Mouse (Mus musculus) layer of hippocampus, adult 2 months (tissue): Measurements from ENCODE around the gene Phactr1. TPM values are rescaled to one million over a fixed set of nuclear protein-coding genes. Genes with fewer than 3 reads are reported as not detected.
A peak's percentile ranks its signal among the peaks of the same experiment; 100 is the strongest.

Experiments
- DNase-seq, 2 experiments: peaks; one replicate each; pipeline ENCODE4 v3.0.0; 2022; ENCODE audit warnings: low spot score in 2 of 2
- H3K27ac ChIP-seq: fragments of 200-600 bp; 2 replicates; pipeline ENCODE4 v1.8.1; 2022
- H3K4me3 ChIP-seq: fragments of 200-600 bp; 2 replicates; pipeline ENCODE4 v1.8.1; 2022; ENCODE audit warnings: mild to moderate bottlenecking
- CTCF ChIP-seq: fragments of 200-600 bp; conservative IDR thresholded peaks from 2 replicates; pipeline ENCODE4 v1.8.1; 2022; ENCODE audit warnings: antibody characterized with exemption, mild to moderate bottlenecking, moderate library complexity
- total RNA-seq, 2 experiments: library from RNA; stranded (reverse); gene quantifications; 2 replicates each; pipeline ENCODE4 v1.2.3; 2021

The Phactr1 gene
- total RNA-seq, 2 experiments from 2014 or later, result 307 to 310 TPM

DNA sequence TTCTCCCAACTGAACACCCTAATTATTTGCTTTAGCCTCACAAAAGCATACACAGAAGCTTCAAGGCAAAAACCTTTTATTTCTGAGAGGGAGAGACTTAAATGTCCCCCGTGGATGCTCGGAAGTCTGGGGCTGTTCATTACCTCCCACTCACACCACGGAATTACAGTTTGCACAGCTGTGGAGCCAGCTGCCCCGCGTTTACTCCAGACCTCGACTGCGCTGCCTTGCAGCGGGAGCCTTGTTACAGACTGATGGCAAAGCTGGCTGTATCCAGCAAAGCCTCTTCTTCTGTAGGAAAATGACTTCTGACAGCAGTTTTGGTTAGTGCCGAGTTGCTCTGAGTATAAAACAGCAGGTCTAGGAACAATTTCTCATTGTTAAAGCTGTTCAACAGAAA is 39.0 kb downstream of the Phactr1 start:
- H3K27ac ChIP-seq, result peak overlapping the region; percentile 46; the same call in 1 of the 2 replicates
- no peak for TF ChIP-seq CTCF
- peak in 1 of 2 experiments; percentile 50 for DNase-seq
- no peak overlapping the region for H3K4me3 ChIP-seq

DNA sequence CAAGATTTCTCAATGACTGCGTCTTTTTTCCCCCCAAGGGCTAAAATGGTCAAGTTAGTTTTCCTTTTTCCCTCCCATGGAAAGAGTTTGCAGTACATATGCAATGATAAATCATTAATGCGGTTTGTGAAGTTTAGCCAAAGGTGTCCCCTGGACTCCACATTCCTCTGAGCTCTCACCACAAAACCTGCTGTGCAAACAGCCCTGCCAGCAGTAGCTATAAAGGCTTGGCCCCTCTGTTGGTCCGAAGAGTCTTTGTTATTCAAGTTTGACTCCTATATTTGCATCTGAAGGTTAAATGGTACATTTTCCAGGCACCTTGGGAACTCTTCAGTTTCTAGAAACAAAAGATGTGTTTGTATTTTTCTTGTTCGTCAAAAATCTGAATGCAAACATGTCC is 39.7 kb downstream of the Phactr1 start:
- Histone ChIP-seq H3K27ac (no peak overlapping the region), H3K4me3 (no peak overlapping the region)
- no peak for DNase-seq
- TF ChIP-seq CTCF, result no peak

- no peak for TF ChIP-seq CTCF
- no peak for DNase-seq
- Histone ChIP-seq H3K27ac (no peak overlapping the region), H3K4me3 (no peak overlapping the region)
These were observed 40.2 kb downstream of the Phactr1 start for GRCm38 (mm10) chr13:42720648-42721047.

- DNase-seq, result no peak
- peak overlapping the region; percentile 70; the same call in 1 of the 2 replicates for H3K27ac ChIP-seq
- no peak overlapping the region for H3K4me3 ChIP-seq
- no peak for TF ChIP-seq CTCF
These were observed 43.6 kb downstream of the Phactr1 start for GRCm38 (mm10) chr13:42724011-42724410.

DNA sequence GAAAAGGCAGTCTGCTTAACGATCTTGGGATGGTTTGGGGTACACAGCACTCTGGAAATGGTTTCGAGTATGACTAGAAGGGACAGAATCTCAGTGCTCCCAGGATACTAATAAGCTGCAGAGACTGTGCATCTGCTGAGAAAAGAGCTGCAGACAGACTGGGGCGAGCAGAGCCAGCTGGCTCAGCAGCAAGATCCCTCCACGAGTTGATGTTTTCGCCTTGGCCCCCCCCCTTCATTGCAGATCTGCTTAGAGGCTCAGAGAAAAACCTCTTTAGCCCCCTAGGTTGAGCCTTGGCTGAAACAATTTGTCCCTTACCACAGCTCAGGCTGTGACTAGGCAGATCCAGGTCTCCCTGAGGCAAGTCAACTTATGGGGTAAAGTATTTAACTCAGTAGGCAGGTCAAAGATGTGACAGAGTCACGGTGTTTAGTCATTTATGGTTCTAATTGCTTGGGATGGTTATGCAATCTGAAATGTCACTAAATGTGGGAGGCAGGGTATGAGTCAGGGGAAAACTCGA is 45.3 kb downstream of the Phactr1 start:
- Histone ChIP-seq H3K27ac (peak overlapping the region; percentile 70), H3K4me3 (no peak overlapping the region)
- peak in 1 of 2 experiments; percentile 41 for DNase-seq
- no peak for TF ChIP-seq CTCF

GRCm38 (mm10) chr13:42737486-42737885 is 57.1 kb downstream of the Phactr1 start:
- Histone ChIP-seq H3K27ac (no peak overlapping the region), H3K4me3 (no peak overlapping the region)
- DNase-seq, result no peak
- TF ChIP-seq CTCF, result no peak

- no peak overlapping the region for H3K4me3 ChIP-seq
- H3K27ac ChIP-seq, result no peak overlapping the region
- DNase-seq, result no peak
- no peak for TF ChIP-seq CTCF
These were observed 57.7 kb downstream of the Phactr1 start for GRCm38 (mm10) chr13:42738152-42738551.

DNA sequence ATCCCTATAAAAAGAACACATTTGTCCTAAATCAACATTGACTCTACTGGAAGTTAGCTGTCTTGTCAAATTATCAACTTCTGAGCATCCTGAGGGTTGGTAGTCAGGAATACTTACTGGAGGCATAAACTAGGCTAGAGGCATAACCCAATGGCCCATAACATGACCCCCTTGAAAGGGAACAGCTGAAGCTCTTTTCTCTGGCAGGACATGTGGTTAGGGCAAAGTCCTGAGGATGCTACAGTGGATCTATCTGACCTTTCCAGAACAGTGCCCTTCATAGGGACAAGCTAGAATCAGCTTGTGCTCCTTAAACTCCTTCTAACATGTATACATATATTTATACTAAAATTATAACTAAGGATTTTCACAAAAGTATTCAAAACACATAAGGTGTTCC is 61.8 kb downstream of the Phactr1 start:
- Histone ChIP-seq H3K4me3 (no peak overlapping the region), H3K27ac (no peak overlapping the region)
- DNase-seq, result no peak
- no peak for TF ChIP-seq CTCF

DNA sequence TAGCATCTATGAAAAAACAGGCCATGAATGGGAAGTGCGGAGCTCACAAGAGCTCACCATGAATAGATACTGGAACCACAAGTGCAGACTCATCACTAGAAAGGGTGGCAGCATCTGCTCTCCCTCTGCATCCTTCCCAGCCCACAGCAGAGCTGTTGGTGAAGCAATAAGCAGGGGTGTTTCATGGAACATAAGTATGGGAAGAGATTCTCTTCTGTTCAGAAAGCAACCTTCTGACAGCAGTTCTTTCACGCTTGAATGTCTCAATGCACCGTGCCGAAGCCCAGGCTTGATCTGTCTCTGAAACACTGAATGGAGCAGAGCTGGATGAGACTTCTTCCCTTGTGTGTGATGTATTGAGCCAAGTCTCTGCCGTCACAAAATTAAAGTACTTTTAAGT is 64.0 kb downstream of the Phactr1 start:
- DNase-seq, result peak; percentile 62 to 70
- TF ChIP-seq CTCF, result no peak
- peak overlapping the region; percentile 50; the same call in 1 of the 2 replicates for H3K27ac ChIP-seq
- H3K4me3 ChIP-seq, result no peak overlapping the region

DNA sequence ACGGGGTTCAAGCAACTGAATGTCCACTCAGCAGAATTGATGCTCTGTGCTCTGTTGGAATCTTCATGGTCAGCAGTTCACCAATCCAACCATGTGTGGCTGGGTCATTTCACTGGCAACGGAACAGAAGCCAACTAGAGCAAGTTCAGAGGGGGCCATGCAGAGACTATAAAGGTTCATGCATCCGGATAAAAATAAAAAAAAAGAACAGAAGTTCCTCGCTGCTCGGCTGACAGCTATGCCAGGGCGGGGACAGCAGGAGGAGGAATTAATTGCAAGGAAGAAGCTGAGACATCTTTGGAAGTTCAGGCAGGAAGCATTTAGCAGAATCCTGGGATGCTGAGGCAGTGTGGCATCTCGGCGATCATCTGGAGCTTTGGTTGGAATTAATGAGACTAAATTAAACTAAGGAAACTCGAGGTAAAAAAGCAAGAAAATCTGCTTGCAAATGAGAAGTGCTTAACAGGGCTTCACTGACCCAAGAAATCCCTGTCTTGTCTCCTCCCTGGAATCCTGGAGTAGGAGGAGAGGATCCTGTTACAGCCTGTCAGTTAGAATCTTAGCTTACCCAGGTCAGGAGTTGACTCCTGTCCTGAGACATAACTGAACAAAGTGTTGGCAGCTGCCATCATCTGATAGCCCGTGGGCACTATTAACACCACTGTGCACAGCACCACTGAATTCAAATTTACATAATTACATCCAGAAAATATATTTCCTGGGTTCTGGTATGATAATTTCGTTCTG is 77.4 kb downstream of the Phactr1 start:
- Histone ChIP-seq H3K27ac (peak overlapping the region; percentile 53), H3K4me3 (no peak overlapping the region)
- peak; percentile 29 to 50 for DNase-seq
- TF ChIP-seq CTCF, result no peak

- DNase-seq, result no peak
- TF ChIP-seq CTCF, result no peak
- Histone ChIP-seq H3K4me3 (no peak overlapping the region), H3K27ac (no peak overlapping the region; the same call in 1 of the 2 replicates)
These were observed 78.7 kb downstream of the Phactr1 start for GRCm38 (mm10) chr13:42759170-42759569.

DNA sequence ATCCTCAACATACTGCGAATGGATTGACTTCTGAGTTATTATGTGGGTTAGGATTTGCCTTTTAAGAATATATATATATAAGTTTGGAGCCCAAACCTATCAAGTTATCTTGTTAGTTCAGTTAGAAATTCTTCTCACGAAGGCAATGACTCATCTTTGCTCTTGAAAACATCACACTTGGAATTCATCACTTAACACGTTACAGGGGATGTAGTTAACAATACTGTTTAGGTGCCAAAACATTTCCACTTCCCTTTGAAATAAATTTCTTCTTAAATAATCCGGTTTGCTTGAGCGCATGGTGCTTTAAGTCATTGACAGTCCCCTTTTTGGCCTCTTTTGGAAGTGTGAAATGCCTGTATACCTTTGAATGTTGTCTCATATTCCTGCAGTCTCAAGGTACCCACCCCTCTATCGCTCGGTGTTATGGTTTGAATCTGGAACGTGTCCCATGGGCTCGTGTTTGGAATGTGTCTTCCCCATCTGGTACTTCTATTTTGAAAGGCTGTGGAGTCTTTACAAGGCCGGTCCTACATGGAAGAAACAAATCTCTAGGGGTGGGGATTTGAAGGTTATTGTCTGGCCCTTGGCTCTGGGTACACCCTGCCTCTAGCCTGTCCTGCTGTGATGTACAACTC is 80.6 kb downstream of the Phactr1 start:
- no peak for DNase-seq
- Histone ChIP-seq H3K27ac (no peak overlapping the region), H3K4me3 (no peak overlapping the region)
- TF ChIP-seq CTCF, result no peak

DNA sequence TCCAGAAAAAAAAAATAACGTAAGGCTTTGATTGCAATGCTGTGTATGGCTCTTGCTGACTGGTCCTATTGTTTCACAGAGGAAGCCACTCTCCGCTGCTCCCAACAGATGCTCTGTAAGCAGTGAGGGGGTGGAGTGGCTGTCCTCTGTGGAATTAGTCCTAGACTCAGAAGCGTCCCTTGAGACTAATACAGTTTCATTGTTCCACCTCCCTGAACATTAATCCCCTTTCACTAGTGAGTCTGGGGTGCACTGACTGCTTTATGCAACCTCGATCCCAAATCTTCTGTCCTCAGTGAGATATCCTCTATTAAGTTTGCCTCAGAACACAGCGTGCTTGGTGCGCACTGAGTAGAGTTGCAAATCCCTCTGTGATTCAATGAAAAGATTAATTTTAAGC is 91.9 kb downstream of the Phactr1 start:
- Histone ChIP-seq H3K27ac (0 out of 2 replicates have a peak overlapping the region, but pooled peaks have one; percentile 16), H3K4me3 (no peak overlapping the region)
- TF ChIP-seq CTCF, result no peak
- no peak for DNase-seq
